Mouse (Mus musculus): ENCODE measurements around the gene Krt35.

Krt35 gene

GRCm38 (mm10) chr11:100066236-100067010, 29.6 kb downstream of the Krt35 start:
- no peak for DNase-seq (ENCODE audit: low read depth)

GRCm38 (mm10) chr11:100058875-100059274, 37.2 kb downstream of the Krt35 start:
- DNase-seq (ENCODE audit: low read depth): no peak

GRCm38 (mm10) chr11:100055686-100056655, 40.1 kb downstream of the Krt35 start:
- no peak for DNase-seq (ENCODE audit: low read depth)

- no peak for DNase-seq (ENCODE audit: low read depth)
These were observed 45.6 kb downstream of the Krt35 start, which contains the start of gene Krt31 for GRCm38 (mm10) chr11:100050451-100050850. Gene Krt31 (minus strand): TSS chr11:100050551.

- no peak for DNase-seq (ENCODE audit: low read depth)
These were observed 48.8 kb downstream of the Krt35 start for GRCm38 (mm10) chr11:100047193-100047592.

- DNase-seq (ENCODE audit: low read depth): no peak
These were observed 49.7 kb downstream of the Krt35 start for GRCm38 (mm10) chr11:100046303-100046866.
